23 mouse cellular contexts compared by ENCODE assay signal in the genomic region with DNA sequence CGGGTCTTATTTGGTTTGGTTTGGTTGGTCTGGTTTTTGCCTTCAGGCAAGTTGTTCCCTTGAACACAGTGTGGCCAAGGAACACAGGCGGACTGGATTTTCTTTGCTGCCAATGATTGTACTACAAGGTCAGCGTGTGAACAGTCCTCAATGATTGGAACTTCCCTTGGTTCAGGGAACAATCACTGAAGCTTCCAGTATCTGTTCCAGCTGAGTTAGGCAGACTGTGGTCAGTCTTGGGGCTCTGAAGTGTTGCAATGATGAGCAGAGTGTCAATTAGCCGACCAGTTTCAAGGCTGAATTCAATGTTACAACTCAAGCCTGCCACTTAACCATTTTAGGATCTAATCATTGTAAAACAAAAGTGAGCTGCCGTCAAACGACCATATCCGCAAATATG.
"Had no signal": no experiment of that assay in that cellular context is flagged by ENCODE, and none has a peak within 500 bp of the region (broad histone marks: within the 10 kb centered on the region; RNA-seq: fewer than 3 reads in every experiment).

No protein-coding gene starts in this region.

- H3K9ac ChIP-seq: heart, embryonic 13.5 days; heart, embryonic 15.5 days; hindbrain, embryonic 13.5 days; hindbrain, embryonic 15.5 days; limb, embryonic 13.5 days; limb, embryonic 15.5 days; liver, embryonic 13.5 days; liver, embryonic 15.5 days had no signal

- H3K4me2 ChIP-seq: heart, embryonic 11.5 days; heart, embryonic 13.5 days; heart, embryonic 15.5 days; hindbrain, embryonic 13.5 days; hindbrain, embryonic 15.5 days; limb, embryonic 13.5 days; limb, embryonic 15.5 days; liver, embryonic 13.5 days; liver, embryonic 15.5 days had no signal

- DNase-seq: gastrocnemius, postnatal 14 days; gastrocnemius, postnatal 36 days; heart, adult 11 months; heart, adult 2 months; heart, postnatal 14 days; heart, postnatal 36 days; kidney, adult 11 months; kidney, postnatal 14 days; layer of hippocampus, adult 9-11 months; layer of hippocampus, postnatal 36 days; left cerebral cortex, postnatal 4 days; liver, embryonic 13.5 days had no signal

- H3K9me3 ChIP-seq: heart, embryonic 13.5 days; heart, embryonic 15.5 days; hindbrain, embryonic 13.5 days; hindbrain, embryonic 15.5 days; limb, embryonic 13.5 days; limb, embryonic 15.5 days; liver, embryonic 13.5 days; liver, embryonic 15.5 days had no signal

- H3K27me3 ChIP-seq: heart, embryonic 13.5 days; heart, embryonic 15.5 days; hindbrain, embryonic 13.5 days; hindbrain, embryonic 15.5 days; limb, embryonic 13.5 days; limb, embryonic 15.5 days; liver, embryonic 13.5 days; liver, embryonic 15.5 days had no signal

- H3K4me1 ChIP-seq: heart, embryonic 13.5 days; heart, embryonic 15.5 days; hindbrain, embryonic 13.5 days; hindbrain, embryonic 15.5 days; limb, embryonic 13.5 days; limb, embryonic 15.5 days; liver, embryonic 13.5 days; liver, embryonic 15.5 days had no signal

- ATAC-seq: hindbrain, postnatal 0 days; intestine, embryonic 16.5 days had no signal

- H3K36me3 ChIP-seq: heart, embryonic 13.5 days; heart, embryonic 15.5 days; hindbrain, embryonic 13.5 days; hindbrain, embryonic 15.5 days; limb, embryonic 13.5 days; limb, embryonic 15.5 days; liver, embryonic 13.5 days; liver, embryonic 15.5 days had no signal

- H3K4me3 ChIP-seq: heart, adult 2 months; heart, embryonic 13.5 days; heart, embryonic 15.5 days; hindbrain, embryonic 13.5 days; hindbrain, embryonic 15.5 days; limb, embryonic 13.5 days; limb, embryonic 15.5 days; liver, embryonic 13.5 days; liver, embryonic 15.5 days had no signal

- H3K27ac ChIP-seq: heart, adult 2 months; heart, embryonic 13.5 days; heart, embryonic 15.5 days; hindbrain, embryonic 13.5 days; hindbrain, embryonic 15.5 days; hindbrain, postnatal 0 days; kidney, postnatal 0 days; limb, embryonic 13.5 days; limb, embryonic 15.5 days; liver, embryonic 13.5 days; liver, embryonic 15.5 days had no signal
